Mouse (Mus musculus) hindlimb bud, embryonic 11.5 days (tissue): ENCODE results near the gene D430041D05Rik.

Experiments used
- DNase-seq: peaks from one replicate; pipeline ENCODE4 v3.0.0-alpha.2; 2012; ENCODE audit warnings: low read depth, low spot score; ENCODE audit errors: extremely low spot score

D430041D05Rik gene

GRCm38 (mm10) chr2:104409851-104410821, 677 bp downstream of the D430041D05Rik start:
- DNase-seq: no peak

- no peak for DNase-seq
Observed at GRCm38 (mm10) chr2:104408351-104408750, 2.5 kb downstream of the D430041D05Rik start.

GRCm38 (mm10) chr2:104407913-104408312, 2.9 kb downstream of the D430041D05Rik start:
- DNase-seq: no peak

GRCm38 (mm10) chr2:104404036-104404435, 6.8 kb downstream of the D430041D05Rik start:
- no peak for DNase-seq

GRCm38 (mm10) chr2:104398651-104399290, 12.0 kb downstream of the D430041D05Rik start:
- no peak for DNase-seq

- DNase-seq: no peak
Observed at GRCm38 (mm10) chr2:104395961-104396360, 14.9 kb downstream of the D430041D05Rik start.

- no peak for DNase-seq
Observed at GRCm38 (mm10) chr2:104394769-104395168, 16.0 kb downstream of the D430041D05Rik start.

- no peak for DNase-seq
Observed at GRCm38 (mm10) chr2:104392700-104393312, 18.0 kb downstream of the D430041D05Rik start.

GRCm38 (mm10) chr2:104389231-104389630, 21.6 kb downstream of the D430041D05Rik start:
- DNase-seq: no peak

- DNase-seq: no peak
Observed at GRCm38 (mm10) chr2:104385941-104386340, 24.9 kb downstream of the D430041D05Rik start.

- no peak for DNase-seq
Observed at GRCm38 (mm10) chr2:104383589-104383988, 27.2 kb downstream of the D430041D05Rik start.

- no peak for DNase-seq
Observed at GRCm38 (mm10) chr2:104382813-104383212, 28.0 kb downstream of the D430041D05Rik start.

GRCm38 (mm10) chr2:104379304-104379703, 31.5 kb downstream of the D430041D05Rik start:
- DNase-seq: no peak

- DNase-seq: no peak
Observed at GRCm38 (mm10) chr2:104378791-104379190, 32.0 kb downstream of the D430041D05Rik start.

- no peak for DNase-seq
Observed at GRCm38 (mm10) chr2:104377990-104378389, 32.8 kb downstream of the D430041D05Rik start.

GRCm38 (mm10) chr2:104372156-104372555, 38.7 kb downstream of the D430041D05Rik start:
- no peak for DNase-seq

GRCm38 (mm10) chr2:104371606-104372130, 39.1 kb downstream of the D430041D05Rik start:
- no peak for DNase-seq

- DNase-seq: no peak
Observed at GRCm38 (mm10) chr2:104367836-104368298, 42.9 kb downstream of the D430041D05Rik start.

GRCm38 (mm10) chr2:104367291-104367690, 43.5 kb downstream of the D430041D05Rik start:
- DNase-seq: no peak

- no peak for DNase-seq
Observed at GRCm38 (mm10) chr2:104359305-104359704, 51.5 kb downstream of the D430041D05Rik start.

- DNase-seq: no peak
Observed at GRCm38 (mm10) chr2:104358881-104359280, 51.9 kb downstream of the D430041D05Rik start.
